Mouse (Mus musculus) C2C12 (cell line): ENCODE results near the gene Tpm1.

ENCODE experiments used
- CTCF ChIP-seq: IDR thresholded peaks from one replicate; pipeline ENCODE4 v1.5.1; 2011; ENCODE audit not compliant: control insufficient read depth, insufficient read depth, insufficient read length
- MAX ChIP-seq: IDR thresholded peaks from one replicate; pipeline ENCODE4 v1.6.1; 2011; ENCODE audit warnings: mild to moderate bottlenecking, control low read depth
- USF1 ChIP-seq: IDR thresholded peaks from one replicate; pipeline ENCODE4 v1.6.1; 2011; ENCODE audit warnings: low read depth, mild to moderate bottlenecking, control low read depth, moderate library complexity

DNA sequence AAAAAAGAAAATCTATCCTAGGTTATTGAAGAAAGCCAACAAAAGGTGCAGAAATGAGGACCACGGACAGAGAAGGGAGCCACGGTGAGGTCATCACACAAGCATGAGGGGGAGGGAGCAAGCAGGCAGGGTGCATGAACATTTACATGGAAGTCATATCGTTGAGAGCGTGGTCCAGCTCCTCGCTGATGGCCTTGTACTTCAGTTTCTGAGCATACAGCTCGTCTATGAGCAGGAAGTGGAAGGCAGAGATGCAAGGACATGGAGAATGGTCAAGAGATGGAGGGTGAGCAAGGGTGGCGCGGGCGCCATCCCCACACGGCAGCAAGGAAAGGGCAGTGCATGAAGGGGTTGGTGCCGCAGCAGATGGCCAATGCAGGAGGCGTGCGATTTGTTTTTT is 19.7 kb downstream of the Tpm1 start:
- no peak for TF ChIP-seq CTCF
- no peak for TF ChIP-seq MAX
- no peak for TF ChIP-seq USF1
